Mouse (Mus musculus) megakaryocyte-erythroid progenitor cell, adult 5 weeks (primary cell): Measurements from ENCODE around the gene Olfr1178. TPM values are rescaled to one million over a fixed set of nuclear protein-coding genes. Genes with fewer than 3 reads are reported as not detected.

Experiments
- polyA plus RNA-seq: library from polyadenylated mRNA; stranded (reverse); fragments of >175 nt; gene quantifications from 2 replicates; pipeline ENCODE4 v1.2.3, GENCODE M21; 2012

The Olfr1178 gene
- polyA plus RNA-seq = not detected in 2 replicates

GRCm38 (mm10) chr2:88386762-88387161 lies at the start of gene Olfr1178:
Olfr1178 (plus strand) TSS chr2:88387062.

GRCm38 (mm10) chr2:88346392-88346791 lies 40.5 kb upstream of the Olfr1178 start, which contains the start of gene Olfr1177-ps:
Olfr1177-ps (minus strand) TSS chr2:88346492.

DNA sequence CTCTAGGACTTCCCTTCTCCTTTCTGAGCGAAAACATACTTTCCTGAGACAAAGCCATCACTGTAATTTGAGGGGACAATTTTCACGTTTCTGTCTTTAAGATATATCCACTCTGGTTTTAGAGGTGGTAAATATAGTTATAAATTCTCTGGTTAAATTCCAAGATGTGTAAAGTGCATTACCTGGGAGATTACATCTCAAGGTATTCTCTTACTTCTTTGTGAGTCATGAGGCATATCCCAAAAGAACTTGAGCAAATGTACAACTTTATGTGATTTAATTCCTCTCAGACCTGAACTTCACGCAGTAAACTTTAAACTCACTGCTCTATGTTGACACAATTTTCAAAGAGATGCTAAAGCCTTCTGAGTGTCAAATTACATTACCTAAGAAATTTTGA lies 19.5 kb downstream of the Olfr1178 start, which contains the start of gene Olfr1179:
Olfr1179 (minus strand) TSS at position 101 of the 400 bp plus-strand sequence.

GRCm38 (mm10) chr2:88419051-88419450 lies 32.2 kb downstream of the Olfr1178 start, which contains the start of gene Olfr1180:
Olfr1180 (minus strand) TSS chr2:88419151.

GRCm38 (mm10) chr2:88426071-88426470 lies 39.2 kb downstream of the Olfr1178 start, which contains the start of gene Olfr1181:
Olfr1181 (minus strand) TSS chr2:88426171.

GRCm38 (mm10) chr2:88449031-88449430 lies 62.2 kb downstream of the Olfr1178 start, which contains the start of gene Gm13757:
Gm13757 (minus strand) TSS chr2:88449131.

Other genes starting within 250 kb of the Olfr1178 start
- not detected in 2 replicates for gene Olfr1167, start 231.9 kb upstream of the Olfr1178 start, polyA plus RNA-seq
- gene Olfr1168, start 205.2 kb upstream of the Olfr1178 start, polyA plus RNA-seq = not detected in 2 replicates
- gene Olfr1170, start 158.7 kb upstream of the Olfr1178 start, polyA plus RNA-seq = not detected in 2 replicates
- not detected in 2 replicates for gene Olfr1173, start 107.2 kb upstream of the Olfr1178 start, polyA plus RNA-seq
- not detected in 2 replicates for gene Olfr1174-ps, start 71.9 kb upstream of the Olfr1178 start, polyA plus RNA-seq
- not detected in 2 replicates for gene Olfr1175-ps, start 59.8 kb upstream of the Olfr1178 start, polyA plus RNA-seq
- gene Olfr1176, start 50.3 kb upstream of the Olfr1178 start, polyA plus RNA-seq = not detected in 2 replicates
- gene Olfr1177-ps, start 40.6 kb upstream of the Olfr1178 start, polyA plus RNA-seq = not detected in 2 replicates
- gene Olfr1179, start 19.4 kb downstream of the Olfr1178 start, polyA plus RNA-seq = not detected in 2 replicates
- not detected in 2 replicates for gene Olfr1180, start 32.1 kb downstream of the Olfr1178 start, polyA plus RNA-seq
- gene Olfr1181, start 39.1 kb downstream of the Olfr1178 start, polyA plus RNA-seq = not detected in 2 replicates
- not detected in 2 replicates for gene Gm13757, start 62.1 kb downstream of the Olfr1178 start, polyA plus RNA-seq
- gene Olfr1183, start 67.8 kb downstream of the Olfr1178 start, polyA plus RNA-seq = not detected in 2 replicates
- gene Olfr1184, start 96.5 kb downstream of the Olfr1178 start, polyA plus RNA-seq = not detected in 2 replicates
- not detected in 2 replicates for gene Olfr1185-ps1, start 106.3 kb downstream of the Olfr1178 start, polyA plus RNA-seq
- not detected in 2 replicates for gene Olfr1186, start 131.5 kb downstream of the Olfr1178 start, polyA plus RNA-seq
- not detected in 2 replicates for gene Olfr1188, start 169.9 kb downstream of the Olfr1178 start, polyA plus RNA-seq
- not detected in 2 replicates for gene Olfr1189, start 199.4 kb downstream of the Olfr1178 start, polyA plus RNA-seq